In genomic region chr5:120431649-120432485, GRCm38 (mm10) we compare ENCODE assay signal across 9 mouse cellular contexts. TPM values are rescaled to one million over a fixed set of nuclear protein-coding genes. Genes with fewer than 3 reads are reported as not detected.
DNase-seq lines count a peak whose midpoint lies in the region; ATAC-seq and TF ChIP-seq lines count a peak whose summit lies in the region.
"Had no signal": no experiment of that assay in that cellular context is flagged by ENCODE, and none has a peak within 500 bp of the region (broad histone marks: within the 10 kb centered on the region; RNA-seq: fewer than 3 reads in every experiment).

TSS of gene Lhx5 (plus strand) at chr5:120431699.

- TF ChIP-seq EP300 in ES-Bruce4 (IDR thresholded peaks at IDR 0.05; ENCODE audit: insufficient read depth, low read depth, low read length) = no peak

- peak within 1 kb of the TSS; percentile 22 for H3K4me3 ChIP-seq in ES-Bruce4 (ENCODE audit: low read depth, low read length)
- peak within 1 kb of the TSS; percentile 44 for H3K4me3 ChIP-seq in forebrain, embryonic 13.5 days
- peak within 1 kb of the TSS; percentile 47 for H3K4me3 ChIP-seq in midbrain, embryonic 11.5 days (ENCODE audit: low read depth, low read length)

- H3K36me3 ChIP-seq in ES-Bruce4 (ENCODE audit: control insufficient read depth, insufficient read depth, low read length, poor library complexity, severe bottlenecking) = no peaks in the 10 kb centered on the region
- H3K36me3 ChIP-seq in forebrain, embryonic 13.5 days (ENCODE audit: poor library complexity, severe bottlenecking) = no peaks in the 10 kb centered on the region
- H3K36me3 ChIP-seq in midbrain, embryonic 11.5 days (ENCODE audit: control insufficient read depth, insufficient read depth, low read length) = no peaks in the 10 kb centered on the region

- TF ChIP-seq CTCF in ES-Bruce4 (IDR thresholded peaks at IDR 0.05; ENCODE audit: low read depth, low read length) = no peak

- H3K9ac ChIP-seq in ES-Bruce4 (ENCODE audit: low read depth, poor library complexity, severe bottlenecking) = no peak within 1 kb of the TSS
- peak within 1 kb of the TSS; percentile 67 for H3K9ac ChIP-seq in forebrain, embryonic 13.5 days
- H3K9ac ChIP-seq in midbrain, embryonic 11.5 days (ENCODE audit: low read length) = peak within 1 kb of the TSS; percentile 71

- H3K4me2 ChIP-seq in forebrain, embryonic 13.5 days = peak within 1 kb of the TSS; percentile 47
- H3K4me2 ChIP-seq in midbrain, embryonic 11.5 days = peak within 1 kb of the TSS; percentile 43

- no peaks in the 10 kb centered on the region for H3K4me1 ChIP-seq in ES-Bruce4 (ENCODE audit: control insufficient read depth, insufficient read depth, low read length)
- peaks cover 37% of the 10 kb centered on the region for H3K4me1 ChIP-seq in forebrain, embryonic 13.5 days
- H3K4me1 ChIP-seq in midbrain, embryonic 11.5 days (ENCODE audit: control insufficient read depth, insufficient read depth, low read length) = peaks cover 24% of the 10 kb centered on the region

- ATAC-seq in cerebellum, adult (ENCODE audit: insufficient number of reproducible peaks, low FRiP score, low TSS enrichment) = 0 out of 2 replicates have a peak, but pooled peaks have one; percentile 20
- ATAC-seq in forebrain, embryonic 13.5 days = no peak
- ATAC-seq in midbrain, embryonic 11.5 days (ENCODE audit: low FRiP score) = peak; percentile 59

- no peak for DNase-seq in cerebellum, adult 8-10 months
- DNase-seq in midbrain, embryonic 11.5 days (ENCODE audit: low spot score, missing footprints) = peak; percentile 97
- DNase-seq in lung, adult 18-20 months = no peak
- DNase-seq in B cell, adult 2 months = no peak
- DNase-seq in heart, adult 9 months (ENCODE audit: low spot score in 2 of 2) = no peak
- DNase-seq: adrenal gland, adult 2 months had no signal

- under 1% methylated on average over 69 of the region's 69 CpGs for WGBS in forebrain, embryonic 13.5 days
- WGBS in midbrain, embryonic 11.5 days = under 1% methylated on average over 69 of the region's 69 CpGs

- no peaks in the 10 kb centered on the region for H3K9me3 ChIP-seq in ES-Bruce4 (replicated peaks; ENCODE audit: control insufficient read depth, insufficient read depth, low read length, poor library complexity, severe bottlenecking)
- no peaks in the 10 kb centered on the region for H3K9me3 ChIP-seq in forebrain, embryonic 13.5 days (replicated peaks)
- no peaks in the 10 kb centered on the region for H3K9me3 ChIP-seq in midbrain, embryonic 11.5 days (ENCODE audit: control insufficient read depth, low read length)

- no peak for TF ChIP-seq POLR2A in ES-Bruce4 (IDR thresholded peaks at IDR 0.05; ENCODE audit: insufficient read depth, low read length)

- H3K27ac ChIP-seq in ES-Bruce4 (ENCODE audit: insufficient read depth, low read length) = no peak within 1 kb of the TSS
- H3K27ac ChIP-seq in forebrain, embryonic 13.5 days = peak within 1 kb of the TSS; percentile 58
- peak within 1 kb of the TSS; percentile 63 for H3K27ac ChIP-seq in midbrain, embryonic 11.5 days (ENCODE audit: low read depth, low read length)

- peaks cover 50% of the 10 kb centered on the region for H3K27me3 ChIP-seq in ES-Bruce4 (ENCODE audit: control insufficient read depth, insufficient read depth, low read length, poor library complexity, severe bottlenecking)
- H3K27me3 ChIP-seq in forebrain, embryonic 13.5 days = peaks cover 99% of the 10 kb centered on the region
- peaks cover 96% of the 10 kb centered on the region for H3K27me3 ChIP-seq in midbrain, embryonic 11.5 days (ENCODE audit: control insufficient read depth, insufficient read depth, low read length)

RNA-seq across cellular contexts. Expression of gene Lhx5, which starts in this region (rescaled TPM):
- polyA plus RNA-seq in ES-Bruce4 (2011; ENCODE audit: insufficient read depth, insufficient read length, low read depth, missing spikeins) = 0.24 TPM in 1 of 2 replicates, not detected in the other
- 9.6 and 16.0 TPM in 2 replicates for polyA plus RNA-seq in forebrain, embryonic 13.5 days (2015; fragmentation: Nextera tagmentation; extraction: Ambion mirVana)
- polyA plus RNA-seq in midbrain, embryonic 11.5 days (2014; fragmentation: Nextera tagmentation; extraction: Ambion mirVana) = 21.5 and 22.0 TPM in 2 replicates
- polyA plus RNA-seq: adrenal gland, adult 2 months had no signal
